Mouse (Mus musculus): ENCODE measurements around the gene Slc16a14. TPM values are rescaled to one million over a fixed set of nuclear protein-coding genes. Genes with fewer than 3 reads are reported as not detected.
A peak's percentile ranks its signal among the peaks of the same experiment; 100 is the strongest.
"Not testable (repeated sequence)": the region's sequence is repeated elsewhere in the genome, so short reads cannot be mapped to it uniquely, and the experiment has no call there.

The Slc16a14 gene
- 8.3 and 9.0 TPM in 2 replicates for polyA plus RNA-seq (2016; fragmentation: Nextera tagmentation; extraction: Ambion mirVana)

DNA sequence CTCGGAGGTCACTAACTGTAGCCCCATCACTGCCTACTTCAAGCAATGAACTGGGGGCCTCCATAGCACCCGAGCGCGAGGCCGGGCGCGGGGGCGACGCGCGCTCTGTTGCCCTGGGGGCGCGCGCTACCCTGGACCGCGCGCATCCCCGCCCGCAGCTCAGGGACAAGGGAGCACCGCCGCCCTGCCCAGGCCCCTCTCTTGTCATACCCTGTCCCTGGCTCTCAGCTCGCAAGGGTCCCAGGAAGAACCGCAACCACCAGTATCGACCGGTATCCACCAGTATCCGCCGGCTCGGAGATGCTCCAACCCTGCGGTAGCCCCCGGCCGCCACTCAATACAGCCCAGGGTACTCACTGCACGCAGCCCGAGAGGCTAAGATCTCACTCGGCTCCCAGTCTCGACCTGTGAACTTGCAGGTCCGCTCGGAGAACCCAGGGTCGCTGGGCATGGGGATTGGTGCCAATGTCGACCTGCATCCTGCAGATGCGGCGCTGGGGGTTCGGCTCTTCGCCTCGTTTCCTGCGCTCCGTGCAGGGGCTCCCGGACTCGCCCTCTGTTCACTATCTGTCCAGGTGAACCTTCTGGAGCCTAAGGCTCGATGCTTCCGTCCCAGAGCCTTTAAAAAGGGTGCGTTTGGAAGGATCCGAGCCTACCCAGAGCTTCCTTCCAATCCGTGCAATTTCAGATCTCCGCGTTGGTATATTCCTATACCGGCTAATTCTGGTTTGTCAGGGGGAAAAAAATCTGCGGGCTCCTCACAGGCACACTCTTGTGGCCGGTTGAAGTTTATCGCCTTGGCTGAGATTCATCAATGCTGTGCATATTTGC lies at the start of gene Slc16a14:
Gene Slc16a14 (minus strand): TSS at position 632 of the 831 bp plus-strand sequence.
- H3K4me3 ChIP-seq = peak within 1 kb of the TSS; percentile 64
- H3K9me3 ChIP-seq (replicated peaks) = no peaks in the 10 kb centered on the region
- H3K9ac ChIP-seq = peak within 1 kb of the TSS; percentile 68
- peak within 1 kb of the TSS; percentile 61 for H3K4me2 ChIP-seq (replicated peaks)
- H3K4me1 ChIP-seq = 0 out of 2 replicates have a peak, but pooled peaks cover 3% of the 10 kb centered on the region
- peak within 1 kb of the TSS; percentile 84 for H3K27ac ChIP-seq
- no peaks in the 10 kb centered on the region for H3K27me3 ChIP-seq
- no peaks in the 10 kb centered on the region for H3K36me3 ChIP-seq
- under 1% methylated on average over 53 of the region's 59 CpGs for WGBS
- ATAC-seq (ENCODE audit: low FRiP score) = peak; percentile 90

DNA sequence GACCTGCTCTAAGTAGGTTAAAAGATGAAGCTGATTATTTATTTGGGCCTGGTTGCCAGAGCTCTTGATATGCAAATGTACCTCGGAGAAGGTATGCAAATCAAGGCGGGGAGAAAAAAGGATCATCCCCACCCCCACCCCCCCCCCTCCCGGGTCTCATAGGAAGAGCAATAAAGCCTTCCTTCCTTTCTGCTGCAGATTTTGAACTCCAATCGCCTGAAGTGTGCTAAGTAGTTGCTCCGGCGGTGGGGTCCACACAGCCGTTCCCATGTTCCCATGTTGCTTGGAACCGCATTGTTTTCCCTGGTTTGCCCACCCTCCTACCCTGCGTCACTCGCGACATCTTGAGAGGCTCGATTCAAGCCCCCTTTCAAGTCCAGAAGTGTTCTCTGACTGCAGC lies 26.8 kb upstream of the Slc16a14 start:
- not testable (repeated sequence) for H3K36me3 ChIP-seq; ATAC-seq (ENCODE audit: low FRiP score); H3K9ac ChIP-seq; H3K9me3 ChIP-seq (replicated peaks); H3K27me3 ChIP-seq; H3K27ac ChIP-seq; H3K4me1 ChIP-seq
- Histone ChIP-seq H3K4me2 (replicated peaks) (peak overlapping the region; percentile 44), H3K4me3 (peak overlapping the region; percentile 20; the same call in 1 of the 2 replicates)
- 2% methylated on average over 12 of the region's 12 CpGs for WGBS

DNA sequence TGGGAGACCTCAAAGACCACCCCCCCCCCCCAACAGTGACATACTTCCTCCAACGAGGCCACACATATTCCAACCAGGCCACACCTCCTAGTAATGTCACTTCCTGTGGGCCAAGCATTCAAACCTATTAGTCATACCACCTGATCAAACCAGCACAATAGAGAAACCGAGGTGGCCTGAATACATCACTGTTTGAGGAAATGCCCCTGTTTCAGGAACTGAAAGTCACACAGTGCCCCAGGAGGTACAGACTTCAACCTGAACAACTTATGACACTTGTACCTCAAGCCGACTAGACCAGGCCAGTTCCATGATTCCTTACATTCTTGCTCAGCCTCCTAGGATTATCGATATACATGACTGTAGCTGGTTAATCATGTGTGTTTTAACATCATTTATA lies 22.8 kb upstream of the Slc16a14 start:
- WGBS = 90% methylated on average over 4 of the region's 4 CpGs
- H3K4me1 ChIP-seq; H3K4me2 ChIP-seq (replicated peaks); H3K27ac ChIP-seq; H3K4me3 ChIP-seq; H3K9ac ChIP-seq; H3K27me3 ChIP-seq; ATAC-seq (ENCODE audit: low FRiP score); H3K9me3 ChIP-seq (replicated peaks); H3K36me3 ChIP-seq: not testable (repeated sequence)

DNA sequence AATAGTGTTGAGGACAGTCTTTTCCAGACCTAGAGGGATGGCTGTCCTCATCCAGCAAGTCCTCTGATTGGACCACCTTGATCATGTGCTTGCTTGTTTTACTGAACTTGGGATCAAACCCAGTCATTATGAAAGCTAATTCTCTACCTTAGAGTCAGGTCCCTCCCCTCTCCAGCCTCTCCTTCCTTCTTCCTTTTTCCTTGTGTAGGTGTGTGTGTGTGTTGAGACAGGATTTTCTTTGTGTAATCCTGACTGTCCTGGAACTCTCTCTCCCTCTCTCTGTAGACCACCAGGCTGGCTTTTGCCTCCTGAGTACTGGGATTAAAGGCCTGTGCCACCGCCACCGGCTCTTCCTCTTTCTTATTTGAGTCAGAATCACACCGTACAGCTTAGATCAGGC lies 21.8 kb upstream of the Slc16a14 start:
- not testable (repeated sequence) for H3K27me3 ChIP-seq; H3K4me3 ChIP-seq; H3K36me3 ChIP-seq; H3K4me2 ChIP-seq (replicated peaks); H3K27ac ChIP-seq; H3K9ac ChIP-seq; H3K4me1 ChIP-seq; ATAC-seq (ENCODE audit: low FRiP score); H3K9me3 ChIP-seq (replicated peaks)
- WGBS = 88% methylated on average over 3 of the region's 3 CpGs

DNA sequence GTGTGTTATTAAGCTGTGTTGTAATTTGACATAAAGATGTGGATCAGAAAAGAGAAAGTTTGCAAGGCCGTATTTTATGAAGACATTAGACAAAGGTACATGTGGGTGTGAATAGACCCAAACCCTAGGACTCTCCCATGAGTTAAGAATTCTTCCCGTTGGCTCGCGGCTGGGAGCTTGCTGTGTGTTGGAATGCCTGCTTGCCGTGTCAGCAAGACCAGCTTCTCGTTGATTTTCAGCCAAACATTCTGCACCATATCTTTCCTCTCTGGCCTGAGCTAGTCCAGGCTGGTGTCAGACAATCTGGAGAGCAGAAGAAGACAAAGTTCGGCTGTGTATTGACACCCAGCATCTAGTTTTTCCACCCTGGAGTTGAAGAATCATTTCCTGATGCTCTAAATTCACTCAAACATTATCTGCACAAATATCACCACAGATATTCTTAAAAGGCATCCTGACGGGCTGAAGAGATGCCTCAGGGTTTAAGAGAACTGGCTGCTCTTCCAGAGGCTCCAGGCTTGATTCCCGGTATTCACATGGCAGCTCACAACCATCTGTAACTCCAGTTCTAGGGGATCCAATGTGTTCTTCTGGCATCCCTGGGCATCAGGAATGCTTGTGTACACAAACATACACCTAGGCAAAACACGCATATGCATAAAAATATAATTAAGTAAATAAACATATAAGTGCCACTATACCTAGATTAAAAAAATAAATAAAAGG lies 17.7 kb upstream of the Slc16a14 start:
- Histone ChIP-seq H3K9ac (no peak overlapping the region), H3K27ac (no peak overlapping the region), H3K9me3 (replicated peaks) (no peaks in the 10 kb centered on the region; the same call in 1 of the 2 replicates), H3K4me3 (no peak overlapping the region), H3K36me3 (no peaks in the 10 kb centered on the region), H3K27me3 (no peaks in the 10 kb centered on the region), H3K4me2 (replicated peaks) (no peak overlapping the region), H3K4me1 (no peaks in the 10 kb centered on the region)
- 86% methylated on average over 10 of the region's 10 CpGs for whole genome bisulfite sequencing
- no peak for ATAC-seq (ENCODE audit: low FRiP score)

DNA sequence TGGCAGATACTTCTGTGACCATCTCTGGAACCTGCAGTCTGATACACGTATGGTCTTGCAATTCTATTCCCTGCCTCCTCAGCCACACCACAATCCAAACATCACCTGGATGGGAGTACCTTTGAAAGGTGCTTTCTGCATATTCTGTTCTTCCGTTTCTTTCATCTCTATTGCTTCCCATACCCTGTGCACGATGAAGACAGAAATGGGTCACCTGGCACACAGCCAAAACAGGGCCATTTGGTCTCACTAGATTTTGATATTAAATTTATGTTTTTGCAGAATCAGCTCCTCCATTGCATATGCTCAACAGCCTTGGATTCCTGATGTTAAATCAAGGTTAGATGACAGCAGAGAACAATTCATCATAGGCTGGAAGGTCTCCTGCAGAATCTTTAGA lies 16.6 kb upstream of the Slc16a14 start:
- WGBS = 89% methylated on average over 3 of the region's 3 CpGs
- no peak for ATAC-seq (ENCODE audit: low FRiP score)
- H3K9ac ChIP-seq = no peak overlapping the region
- no peaks in the 10 kb centered on the region for H3K4me1 ChIP-seq
- H3K27ac ChIP-seq = no peak overlapping the region
- no peaks in the 10 kb centered on the region for H3K36me3 ChIP-seq
- no peaks in the 10 kb centered on the region; the same call in 1 of the 2 replicates for H3K9me3 ChIP-seq (replicated peaks)
- H3K4me2 ChIP-seq (replicated peaks) = no peak overlapping the region
- H3K27me3 ChIP-seq = no peaks in the 10 kb centered on the region
- no peak overlapping the region for H3K4me3 ChIP-seq

DNA sequence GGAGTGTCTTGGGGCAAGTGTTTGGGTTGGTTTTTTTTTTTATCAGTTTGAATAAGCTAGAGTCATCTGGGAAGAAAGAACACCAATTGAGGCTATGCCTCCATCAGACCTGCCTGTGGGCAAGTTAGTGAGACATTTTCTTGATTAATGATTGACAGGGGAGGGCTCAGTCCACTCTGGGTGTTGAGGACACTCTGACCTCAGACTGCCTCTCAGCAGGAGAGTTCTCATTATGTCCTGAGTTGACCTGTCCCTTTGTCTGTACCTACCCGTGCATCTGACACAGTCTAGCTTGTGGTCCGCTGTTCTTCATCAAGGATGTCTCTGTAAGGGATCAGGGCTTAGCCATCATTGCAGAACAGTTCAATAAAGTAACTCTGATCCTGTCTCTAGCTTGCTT lies 12.5 kb upstream of the Slc16a14 start:
- H3K4me1 ChIP-seq = no peaks in the 10 kb centered on the region
- H3K4me2 ChIP-seq (replicated peaks) = no peak overlapping the region
- no peaks in the 10 kb centered on the region for H3K36me3 ChIP-seq
- H3K9me3 ChIP-seq (replicated peaks) = no peaks in the 10 kb centered on the region; the same call in 1 of the 2 replicates
- ATAC-seq (ENCODE audit: low FRiP score) = no peak
- H3K27me3 ChIP-seq = no peaks in the 10 kb centered on the region
- H3K27ac ChIP-seq = no peak overlapping the region
- no peak overlapping the region for H3K9ac ChIP-seq
- no peak overlapping the region for H3K4me3 ChIP-seq
- 68% methylated on average over 2 of the region's 2 CpGs for WGBS

DNA sequence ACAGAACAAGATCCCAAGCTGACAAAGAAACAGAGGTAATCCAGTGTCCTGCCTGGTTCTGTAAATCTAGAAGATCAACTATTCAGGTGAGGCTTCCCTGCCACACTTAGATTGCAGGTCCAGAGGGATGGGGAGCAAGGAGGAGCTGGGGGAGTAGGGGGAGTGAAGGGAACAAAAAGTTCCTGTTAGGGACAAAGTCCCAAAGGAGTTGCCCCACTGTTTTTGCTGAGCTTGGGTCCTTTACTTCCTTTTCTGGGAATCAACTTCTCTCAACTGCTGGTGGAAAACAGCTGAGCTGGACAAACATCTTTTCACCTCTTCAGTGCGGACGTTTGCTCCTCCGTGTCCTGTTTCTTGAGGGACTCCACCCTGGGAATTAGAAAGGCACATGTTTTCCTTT lies 11.0 kb upstream of the Slc16a14 start:
- no peaks in the 10 kb centered on the region for H3K4me1 ChIP-seq
- H3K4me3 ChIP-seq = no peak overlapping the region
- H3K9ac ChIP-seq = no peak overlapping the region
- no peaks in the 10 kb centered on the region; the same call in 1 of the 2 replicates for H3K9me3 ChIP-seq (replicated peaks)
- H3K27me3 ChIP-seq = no peaks in the 10 kb centered on the region
- H3K36me3 ChIP-seq = no peaks in the 10 kb centered on the region
- H3K4me2 ChIP-seq (replicated peaks) = no peak overlapping the region
- 92% methylated on average over 3 of the region's 3 CpGs for WGBS
- no peak for ATAC-seq (ENCODE audit: low FRiP score)
- H3K27ac ChIP-seq = no peak overlapping the region

DNA sequence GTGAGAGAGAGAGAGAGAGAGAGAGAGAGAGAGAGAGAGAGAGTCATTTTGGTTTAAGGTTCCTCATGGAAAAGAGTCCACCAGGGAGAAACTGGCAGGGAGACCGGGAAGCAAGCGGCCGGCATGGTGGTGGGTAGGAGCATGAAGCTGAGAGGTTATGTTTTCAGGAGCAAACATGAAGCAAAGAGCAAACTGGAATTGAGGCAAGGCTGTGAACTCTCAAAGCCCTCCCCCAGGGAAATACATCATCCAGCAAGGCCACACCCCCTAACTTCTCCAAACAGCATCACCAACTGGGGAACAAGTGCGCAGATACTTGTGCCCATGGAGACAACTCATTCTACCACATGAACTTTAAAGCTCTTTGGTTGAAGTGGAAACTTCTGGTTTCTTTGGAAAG lies 8.6 kb upstream of the Slc16a14 start:
- Histone ChIP-seq H3K4me3 (no peak overlapping the region), H3K9ac (no peak overlapping the region)
- WGBS = 97% methylated on average over 4 of the region's 4 CpGs

DNA sequence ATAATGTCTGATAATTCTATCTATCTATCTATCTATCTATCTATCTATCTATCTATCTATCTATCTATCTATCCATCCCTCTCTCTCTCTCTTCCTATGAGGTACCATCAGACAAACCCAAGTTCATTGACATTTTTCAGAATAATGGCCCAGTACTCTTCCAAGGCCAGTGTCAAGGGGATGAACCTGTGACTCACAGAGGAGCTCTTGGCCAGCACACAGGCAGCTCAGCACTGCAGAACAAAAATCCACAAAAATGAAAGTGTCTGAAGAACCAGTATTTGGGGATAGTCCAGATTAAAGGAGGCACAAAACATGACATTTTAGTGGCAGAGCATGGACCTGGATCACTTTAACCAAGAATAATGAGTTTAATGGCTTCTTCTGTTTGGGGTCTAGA lies 7.7 kb upstream of the Slc16a14 start:
- no peak overlapping the region for H3K27ac ChIP-seq
- H3K9ac ChIP-seq = no peak overlapping the region
- no peaks in the 10 kb centered on the region for H3K4me1 ChIP-seq
- ATAC-seq (ENCODE audit: low FRiP score) = no peak
- H3K9me3 ChIP-seq (replicated peaks) = no peaks in the 10 kb centered on the region; the same call in 1 of the 2 replicates
- no peak overlapping the region for H3K4me3 ChIP-seq
- H3K27me3 ChIP-seq = no peaks in the 10 kb centered on the region
- no peak overlapping the region for H3K4me2 ChIP-seq (replicated peaks)
- no peaks in the 10 kb centered on the region for H3K36me3 ChIP-seq

More for the DNA sequence above, 8.6 kb upstream of the Slc16a14 start:
- Histone ChIP-seq H3K27ac (no peak overlapping the region), H3K4me1 (no peaks in the 10 kb centered on the region), H3K36me3 (no peaks in the 10 kb centered on the region), H3K9me3 (replicated peaks) (no peaks in the 10 kb centered on the region; the same call in 1 of the 2 replicates), H3K4me2 (replicated peaks) (no peak overlapping the region), H3K27me3 (no peaks in the 10 kb centered on the region)
- no peak for ATAC-seq (ENCODE audit: low FRiP score)

DNA sequence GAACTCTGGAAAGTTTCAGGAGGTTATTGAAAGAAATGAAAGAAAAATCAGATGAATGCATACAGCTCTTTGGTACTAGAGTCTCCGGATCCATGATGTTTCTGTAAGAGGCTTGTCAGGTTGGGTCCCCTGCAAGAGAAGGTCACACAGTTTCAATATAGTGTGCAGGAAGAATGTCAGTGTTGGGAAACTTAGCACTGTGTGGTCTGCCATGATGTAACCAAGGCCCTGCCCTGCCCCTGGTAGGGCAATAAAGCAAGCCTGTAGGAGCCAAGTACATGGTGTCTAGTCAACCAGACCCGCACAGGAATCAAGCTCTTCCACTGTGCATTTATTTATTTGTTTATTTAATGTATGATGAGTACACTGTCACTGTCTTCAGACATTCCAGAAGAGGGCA lies 5.4 kb upstream of the Slc16a14 start:
- H3K4me2 ChIP-seq (replicated peaks) = no peak overlapping the region
- no peaks in the 10 kb centered on the region for H3K36me3 ChIP-seq
- H3K9me3 ChIP-seq (replicated peaks) = no peaks in the 10 kb centered on the region; the same call in 1 of the 2 replicates
- no peak overlapping the region for H3K9ac ChIP-seq
- H3K4me1 ChIP-seq = no peaks in the 10 kb centered on the region
- no peaks in the 10 kb centered on the region for H3K27me3 ChIP-seq
- no peak overlapping the region for H3K4me3 ChIP-seq
- ATAC-seq (ENCODE audit: low FRiP score) = no peak
- H3K27ac ChIP-seq = no peak overlapping the region
- WGBS = 91% methylated on average over 2 of the region's 2 CpGs

DNA sequence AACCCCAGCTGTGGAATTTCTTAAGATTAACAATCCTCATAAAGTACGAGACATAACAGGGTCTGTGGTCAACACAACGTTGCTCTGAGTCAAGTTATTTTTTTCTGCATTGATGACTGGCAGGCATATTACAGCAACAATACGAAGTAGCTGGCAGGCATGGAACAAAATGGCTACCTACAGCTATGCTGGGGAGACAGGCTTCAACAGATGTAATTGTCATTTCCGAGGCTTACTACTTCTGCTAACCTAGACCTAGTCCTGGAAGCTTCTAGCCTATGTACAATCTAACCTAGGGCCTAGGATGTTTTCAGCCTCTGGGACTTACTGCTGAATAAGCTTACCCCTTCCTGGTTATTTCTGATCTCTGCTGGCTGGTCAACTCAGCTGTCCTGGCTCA lies 4.5 kb upstream of the Slc16a14 start:
- WGBS = 81% methylated on average over 4 of the region's 4 CpGs
- ATAC-seq (ENCODE audit: low FRiP score) = no peak

More for the DNA sequence above, 4.5 kb upstream of the Slc16a14 start:
- Histone ChIP-seq H3K27me3 (no peaks in the 10 kb centered on the region), H3K4me3 (no peak overlapping the region), H3K27ac (no peak overlapping the region), H3K36me3 (no peaks in the 10 kb centered on the region), H3K4me2 (replicated peaks) (no peak overlapping the region), H3K4me1 (no peaks in the 10 kb centered on the region), H3K9me3 (replicated peaks) (no peaks in the 10 kb centered on the region; the same call in 1 of the 2 replicates), H3K9ac (no peak overlapping the region)
